Mouse (Mus musculus): ENCODE results near the gene Stoml3. TPM values are rescaled to one million over a fixed set of nuclear protein-coding genes. Genes with fewer than 3 reads are reported as not detected.

Stoml3 gene
- total and polyA plus RNA-seq, 3 experiments = not detected

DNA sequence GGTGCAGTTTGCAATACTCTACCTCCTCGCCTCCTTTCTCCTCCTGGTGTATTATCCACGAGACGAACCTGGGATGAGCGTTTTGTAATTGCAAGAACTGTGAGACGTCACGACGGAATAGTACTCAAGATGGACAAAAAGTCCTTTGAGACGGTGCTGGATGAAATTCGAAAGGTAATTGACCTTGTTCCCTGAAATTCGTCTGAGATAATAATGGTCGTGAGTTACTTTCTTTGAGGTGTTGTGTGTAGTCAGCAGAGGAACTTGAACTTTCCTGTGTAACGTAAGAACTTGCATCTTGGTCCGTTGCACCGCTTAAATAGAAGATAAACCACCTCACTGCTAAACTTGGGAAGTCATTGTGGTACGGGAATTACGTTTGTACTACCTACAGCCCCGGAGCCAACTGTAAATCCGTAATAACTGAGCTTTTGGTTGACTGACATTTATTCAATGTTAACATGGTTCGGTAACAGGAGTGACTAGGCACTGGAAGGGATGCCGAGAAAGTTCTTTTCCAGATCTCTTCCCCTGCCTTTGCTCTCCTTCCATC, 24.2 kb upstream of the Stoml3 start:
- H3K27ac ChIP-seq (ENCODE audit: insufficient read depth, low read depth) = no peak overlapping the region
- H3K4me3 ChIP-seq (replicated peaks in 1 of 3; ENCODE audit: low read depth in 2 of 3, low read length in 2 of 3, poor library complexity in 1 of 3) = peak overlapping the region; percentile 55 to 76 (median 73)
- peak overlapping the region; percentile 91 for H3K9ac ChIP-seq (ENCODE audit: insufficient read depth, low read depth)
- peak overlapping the region; percentile 93 for H3K4me2 ChIP-seq (ENCODE audit: insufficient read depth, low read depth, poor library complexity, severe bottlenecking)
- H3K27me3 ChIP-seq (replicated peaks) = no peaks in the 10 kb centered on the region
- H3K36me3 ChIP-seq (replicated peaks in 1 of 2; ENCODE audit: control insufficient read depth in 1 of 2, insufficient read depth in 1 of 2, low read length in 1 of 2) = peaks cover 18 to 35% of the 10 kb centered on the region in 2 experiments
- no peaks in the 10 kb centered on the region for H3K9me3 ChIP-seq (replicated peaks; ENCODE audit: low read length)
- in situ Hi-C loops (cut with MboI; ENCODE audit: low pct_ligation_motif_present, low pct_unique_long_range_greater_than_20kb, low sequenced_read_pairs) = loop anchor here (25.0 kb wide), 1 partner anchor 1202 kb away; the partner anchor contains the start of gene Foxo1
- no peak for TF ChIP-seq POLR2A (IDR thresholded peaks at IDR 0.05; ENCODE audit: low read depth, low read length)
- TF ChIP-seq CHD2 (IDR thresholded peaks at IDR 0.05; ENCODE audit: low read length) = no peak
- TF ChIP-seq POLR2AphosphoS2 (IDR thresholded peaks at IDR 0.05; ENCODE audit: low read depth, low read length) = no peak
- no peak for TF ChIP-seq MYC (IDR thresholded peaks at IDR 0.05; ENCODE audit: low read depth, low read length)
- TF ChIP-seq BHLHE40 (IDR thresholded peaks at IDR 0.05; ENCODE audit: low read depth, low read length) = no peak
- no peak for TF ChIP-seq TBP (conservative IDR thresholded peaks at IDR 0.05; ENCODE audit: low read depth, low read length)
- no peak for TF ChIP-seq ELF1 (IDR thresholded peaks at IDR 0.05; ENCODE audit: low read depth, low read length)
- no peak for TF ChIP-seq JUN (IDR thresholded peaks at IDR 0.05; ENCODE audit: insufficient read depth, low read depth, low read length)
- no peak for TF ChIP-seq ZKSCAN1 (IDR thresholded peaks at IDR 0.05; ENCODE audit: borderline replicate concordance, low read depth, low read length)
- TF ChIP-seq USF2 (conservative IDR thresholded peaks at IDR 0.05; ENCODE audit: low read depth, low read length) = no peak
- TF ChIP-seq SIN3A (IDR thresholded peaks at IDR 0.05; ENCODE audit: low read length) = no peak
- no peak for TF ChIP-seq KAT2A (IDR thresholded peaks at IDR 0.05; ENCODE audit: insufficient replicate concordance, low read length)
- no peak for TF ChIP-seq HCFC1 (IDR thresholded peaks at IDR 0.05; ENCODE audit: low read depth, low read length)
- TF ChIP-seq IRF4 (IDR thresholded peaks at IDR 0.05; ENCODE audit: low read depth, low read length) = no peak
- peak; percentile 27 for DNase-seq (ENCODE audit: extremely low read depth)
- H3K4me1 ChIP-seq (ENCODE audit: control insufficient read depth in 1 of 2, insufficient read depth in 2 of 2) = peaks cover 0 to 46% of the 10 kb centered on the region in 2 experiments; a peak in 2 of 4 replicates
- peaks cover 50% of the 10 kb centered on the region for H3K79me2 ChIP-seq (replicated peaks; ENCODE audit: control insufficient read depth, extremely low read depth, insufficient read depth, poor library complexity, severe bottlenecking)
- dilution Hi-C loops (cut with MboI; ENCODE audit: extremely low pct_ligation_motif_present, extremely low pct_unique_long_range_greater_than_20kb, low sequenced_read_pairs) = no loop called here

DNA sequence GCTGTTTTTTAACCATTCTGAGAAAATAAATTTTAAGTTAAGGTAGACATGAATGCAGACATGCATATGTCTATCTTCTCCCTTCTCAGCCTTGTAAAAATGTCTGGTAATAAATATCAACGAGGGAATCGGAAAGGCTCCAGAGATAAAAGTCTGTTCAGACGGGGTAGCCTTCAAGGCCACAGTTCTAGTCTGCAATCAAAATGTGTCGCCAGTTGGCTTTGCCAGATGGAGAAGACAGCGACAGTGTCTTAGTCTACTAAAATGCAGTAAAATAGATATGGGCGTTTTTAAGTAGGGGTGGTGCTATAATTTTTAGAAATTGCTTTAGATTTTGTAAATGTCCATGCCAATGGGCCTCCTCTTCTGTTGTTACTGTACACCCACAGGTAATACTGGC, 23.1 kb upstream of the Stoml3 start:
- peaks cover 0 to 35% of the 10 kb centered on the region in 2 experiments; a peak in 2 of 4 replicates for H3K4me1 ChIP-seq (ENCODE audit: control insufficient read depth in 1 of 2, insufficient read depth in 2 of 2)
- TF ChIP-seq USF1 (IDR thresholded peaks at IDR 0.05; ENCODE audit: low read depth, low read length) (no peak), NELFE (IDR thresholded peaks at IDR 0.05; ENCODE audit: low read depth, low read length) (no peak), SIN3A (IDR thresholded peaks at IDR 0.05; ENCODE audit: low read length) (no peak), IRF4 (IDR thresholded peaks at IDR 0.05; ENCODE audit: low read depth, low read length) (no peak), E2F4 (IDR thresholded peaks at IDR 0.05; ENCODE audit: insufficient replicate concordance, low read depth, low read length) (no peak), BHLHE40 (IDR thresholded peaks at IDR 0.05; ENCODE audit: low read depth, low read length) (no peak), PAX5 (IDR thresholded peaks at IDR 0.05; ENCODE audit: low read length) (no peak), MAFK (IDR thresholded peaks at IDR 0.05; ENCODE audit: insufficient replicate concordance, low read length) (no peak), KAT2A (IDR thresholded peaks at IDR 0.05; ENCODE audit: insufficient replicate concordance, low read length) (no peak), NRF1 (IDR thresholded peaks at IDR 0.05; ENCODE audit: low read depth, low read length) (no peak)
- DNase-seq (ENCODE audit: extremely low read depth) = no peak
- H3K27me3 ChIP-seq (replicated peaks) = no peaks in the 10 kb centered on the region
- H3K9ac ChIP-seq (ENCODE audit: insufficient read depth, low read depth) = peak overlapping the region; percentile 50
- no peaks in the 10 kb centered on the region for H3K9me3 ChIP-seq (replicated peaks; ENCODE audit: low read length)
- peaks cover 17 to 35% of the 10 kb centered on the region in 2 experiments for H3K36me3 ChIP-seq (replicated peaks in 1 of 2; ENCODE audit: control insufficient read depth in 1 of 2, insufficient read depth in 1 of 2, low read length in 1 of 2)
- in situ Hi-C loops (cut with MboI; ENCODE audit: low pct_ligation_motif_present, low pct_unique_long_range_greater_than_20kb, low sequenced_read_pairs) (loop anchor here (25.0 kb wide), 1 partner anchor 1203 kb away; the partner anchor contains the start of gene Foxo1), dilution Hi-C loops (cut with MboI; ENCODE audit: extremely low pct_ligation_motif_present, extremely low pct_unique_long_range_greater_than_20kb, low sequenced_read_pairs) (no loop called here)
- H3K79me2 ChIP-seq (replicated peaks; ENCODE audit: control insufficient read depth, extremely low read depth, insufficient read depth, poor library complexity, severe bottlenecking) = peaks cover 50% of the 10 kb centered on the region
- no peak overlapping the region for H3K27ac ChIP-seq (ENCODE audit: insufficient read depth, low read depth)
- peak overlapping the region; percentile 40 to 76 (median 55) for H3K4me3 ChIP-seq (replicated peaks in 1 of 3; ENCODE audit: low read depth in 2 of 3, low read length in 2 of 3, poor library complexity in 1 of 3)
- H3K4me2 ChIP-seq (ENCODE audit: insufficient read depth, low read depth, poor library complexity, severe bottlenecking) = peak overlapping the region; percentile 93

Data from CH12.LX (cell line).